Mouse (Mus musculus) kidney, adult 2 months (tissue): ENCODE measurements around the gene Pax6.

ENCODE experiments used
- CTCF ChIP-seq: fragments of 200-500 bp; conservative IDR thresholded peaks from 2 replicates; pipeline ENCODE4 v1.5.1; 2011; ENCODE audit warnings: low read depth, mild to moderate bottlenecking, control low read depth, low read length, moderate library complexity, mixed read lengths; ENCODE audit not compliant: insufficient read depth, insufficient read length
- POLR2A ChIP-seq: fragments of 200-500 bp; IDR thresholded peaks from one replicate; pipeline ENCODE4 v1.6.1; 2011; ENCODE audit warnings: low read depth, low read length, control low read depth

GRCm38 (mm10) chr2:105670731-105671095 is 2.0 kb downstream of the Pax6 start:
- TF ChIP-seq CTCF = no peak
- no peak for TF ChIP-seq POLR2A
